Mouse (Mus musculus) right cerebral cortex, postnatal 4 days (tissue): ENCODE data around the gene Bnipl.

Source experiments
- DNase-seq: peaks from one replicate; pipeline ENCODE4 v3.0.0-alpha.2; 2022

Bnipl gene

DNA sequence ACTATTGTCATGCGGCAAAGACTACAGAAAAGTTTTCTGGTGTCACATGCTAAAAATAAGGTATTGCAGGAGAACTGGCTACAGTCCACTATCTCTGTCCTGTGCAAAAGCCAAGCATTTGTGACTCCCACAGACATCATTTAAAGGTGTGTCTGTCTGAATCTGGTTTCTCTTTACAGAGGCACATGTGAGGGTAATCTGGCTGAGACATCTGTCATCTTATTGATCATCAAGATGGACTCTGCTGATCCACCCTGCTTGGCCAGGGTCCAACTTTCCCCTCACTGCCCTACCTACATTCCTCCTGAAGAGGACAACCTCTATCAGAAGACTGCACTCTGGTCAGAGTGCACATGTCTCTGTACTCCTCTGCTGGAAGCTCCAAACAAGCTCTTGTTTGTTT, 26.2 kb upstream of the Bnipl start:
- no peak for DNase-seq

DNA sequence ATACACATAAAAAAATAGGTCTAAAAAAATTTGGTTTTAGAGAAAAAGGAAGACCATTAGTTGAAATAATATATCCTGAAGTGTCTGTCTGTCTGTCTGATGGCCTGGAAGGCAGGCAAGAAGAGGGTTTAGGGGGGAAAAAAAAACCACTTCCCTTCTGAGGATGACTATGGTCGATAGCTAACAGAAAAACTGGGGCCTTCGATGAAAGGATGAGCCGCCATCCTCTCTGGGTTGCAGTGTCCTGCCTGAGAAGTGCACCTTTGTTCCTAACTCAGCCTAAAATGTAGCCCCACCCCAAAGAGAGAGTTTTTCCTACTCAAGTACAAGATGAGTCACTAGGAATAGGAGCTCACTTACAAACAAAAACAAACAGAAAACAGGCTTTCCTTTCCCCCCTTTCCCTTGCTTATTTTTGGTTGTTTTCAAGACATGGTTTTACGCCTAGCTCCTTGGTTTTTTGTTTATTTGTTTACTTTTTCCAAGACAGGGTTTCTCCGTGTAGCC, 25.5 kb upstream of the Bnipl start:
- DNase-seq = no peak

DNA sequence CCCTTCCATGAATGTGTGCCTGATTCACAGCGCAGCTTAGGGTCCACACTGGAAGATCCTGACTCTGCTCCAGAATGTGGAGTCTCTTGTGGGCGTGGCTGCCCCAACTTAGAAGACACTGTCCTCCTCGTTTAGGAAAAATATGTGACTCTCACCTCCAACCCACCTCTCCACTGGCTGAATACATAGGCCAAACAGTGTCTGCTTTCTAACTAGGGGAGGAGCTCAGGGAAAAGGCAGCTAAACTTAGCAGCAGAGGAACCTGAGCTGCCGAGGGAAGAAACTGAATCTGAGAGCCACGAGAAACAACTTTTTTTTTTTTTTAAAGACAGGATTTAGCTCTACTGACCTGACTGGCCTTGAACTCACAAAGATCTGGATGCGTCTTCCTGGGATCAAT, 24.2 kb upstream of the Bnipl start:
- no peak for DNase-seq

DNA sequence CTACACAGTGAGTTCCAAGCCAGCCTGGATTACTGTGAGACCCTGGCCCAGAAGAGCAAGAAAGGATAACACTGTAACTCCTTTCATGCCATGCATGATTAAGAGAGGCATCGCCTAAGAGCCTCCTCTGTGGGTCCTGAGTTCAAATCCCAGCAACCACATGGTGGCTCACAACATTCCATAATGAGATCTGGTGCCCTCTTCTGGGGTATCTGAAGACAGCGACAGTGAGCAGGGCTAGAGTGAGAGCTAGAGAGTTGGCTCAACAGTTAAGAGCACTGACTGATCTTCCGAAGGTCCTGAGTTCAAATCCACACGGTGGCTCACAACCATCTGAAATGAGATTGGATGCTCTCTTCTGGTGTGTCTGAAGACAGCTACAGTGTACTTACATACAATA, 23.5 kb upstream of the Bnipl start:
- no peak for DNase-seq

DNA sequence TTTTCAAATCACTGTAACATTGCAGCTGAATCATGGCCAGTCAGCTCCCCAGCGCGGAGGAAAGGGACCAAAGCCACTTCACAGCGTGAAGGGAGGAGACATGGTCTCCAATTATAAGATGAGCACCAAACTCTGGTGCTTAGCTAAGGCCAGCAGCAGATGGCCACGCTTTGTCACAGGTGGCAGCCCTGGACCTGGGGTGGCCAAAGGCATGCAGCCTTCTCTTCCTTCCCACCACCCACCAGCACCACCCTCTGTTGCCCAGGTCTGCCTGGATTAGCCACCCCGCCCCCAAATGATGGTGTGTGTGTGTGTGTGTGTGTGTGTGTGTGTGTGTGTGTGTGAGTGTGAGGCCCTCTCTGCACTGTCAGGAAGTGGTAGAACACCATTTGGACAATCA, 22.5 kb upstream of the Bnipl start:
- DNase-seq = no peak

DNA sequence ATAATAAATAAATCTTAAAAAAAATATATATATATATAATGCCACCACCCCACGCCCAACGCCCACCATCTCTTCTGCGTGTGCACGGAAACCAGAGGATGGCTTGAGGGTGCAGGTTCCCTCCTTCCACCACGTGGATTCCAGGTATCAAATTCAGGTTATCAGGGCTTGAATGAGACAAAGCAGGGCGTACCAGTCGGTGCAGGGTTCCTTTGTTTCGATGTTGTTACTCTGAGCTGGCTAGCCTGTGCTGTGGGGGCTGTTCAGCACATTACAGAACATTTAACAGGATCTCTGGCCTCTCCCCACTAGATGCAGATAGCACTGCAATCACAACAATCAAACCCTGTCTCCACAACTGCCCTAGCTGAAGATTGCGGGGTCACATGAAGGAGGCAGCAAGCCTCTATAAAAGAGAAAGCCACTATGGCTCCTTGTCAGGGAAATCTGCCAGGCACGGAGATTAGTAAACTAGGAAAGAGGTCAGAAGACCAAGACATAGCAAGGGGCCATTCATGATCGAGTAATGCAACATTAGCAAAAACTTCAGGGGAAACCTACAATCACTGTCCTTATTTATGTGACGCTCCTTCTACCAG, 19.9 kb upstream of the Bnipl start:
- DNase-seq = no peak

DNA sequence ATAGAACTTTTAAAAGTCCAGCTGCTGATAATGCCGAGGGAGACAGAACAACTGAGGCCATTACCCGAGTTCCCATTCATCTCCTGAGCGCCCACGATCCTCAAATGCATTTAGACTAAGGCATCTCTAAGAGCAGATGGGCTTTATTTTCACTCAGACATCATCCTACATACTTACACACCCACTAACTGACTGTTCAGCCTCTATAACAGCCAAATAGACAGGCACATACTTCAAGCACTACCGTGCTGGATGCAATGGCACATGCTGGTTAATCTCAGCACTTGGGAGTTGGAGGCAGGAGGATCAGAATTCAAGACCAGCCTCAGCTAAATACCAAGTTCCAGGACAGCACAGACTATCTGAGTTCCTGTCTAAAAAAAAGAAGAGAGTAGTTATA, 18.8 kb upstream of the Bnipl start:
- no peak for DNase-seq

DNA sequence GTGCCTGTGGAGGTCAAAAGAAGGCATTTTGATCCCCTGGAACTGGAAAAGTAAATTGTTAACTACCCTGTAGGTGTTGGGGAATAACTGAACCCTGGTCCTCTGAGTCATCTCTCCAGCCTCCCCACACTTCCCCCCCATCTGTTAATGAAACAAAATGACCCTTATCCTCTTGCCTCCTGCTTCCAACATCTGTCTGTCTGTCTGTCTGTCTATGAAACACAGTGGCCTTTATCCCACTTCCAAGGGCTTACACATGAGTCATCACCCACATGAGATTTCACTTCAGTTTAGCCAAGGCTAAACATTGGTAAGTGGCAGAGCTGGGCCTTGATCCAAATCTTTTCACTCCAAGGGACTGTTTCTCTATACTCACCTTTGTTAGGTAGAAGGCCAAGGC, 16.9 kb upstream of the Bnipl start:
- DNase-seq = no peak

DNA sequence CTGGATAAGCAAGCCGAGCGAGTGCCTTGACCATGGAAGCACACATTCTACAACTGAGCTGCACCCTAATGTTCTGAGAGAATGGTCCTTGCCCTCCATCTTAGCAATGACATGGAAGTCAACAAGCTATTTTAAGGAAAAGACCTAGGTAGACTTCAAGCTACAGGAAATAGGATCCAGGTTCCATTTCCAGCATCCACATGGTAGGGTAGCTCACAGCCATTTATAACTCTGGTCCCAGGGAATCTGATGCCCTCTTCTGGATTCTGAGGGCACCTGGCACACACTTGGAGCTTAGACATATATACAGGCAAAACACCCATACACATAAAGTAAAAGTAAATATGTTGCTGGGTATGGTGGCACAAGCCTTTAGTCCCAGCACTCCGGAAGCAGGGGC, 15.1 kb upstream of the Bnipl start:
- DNase-seq = no peak

DNA sequence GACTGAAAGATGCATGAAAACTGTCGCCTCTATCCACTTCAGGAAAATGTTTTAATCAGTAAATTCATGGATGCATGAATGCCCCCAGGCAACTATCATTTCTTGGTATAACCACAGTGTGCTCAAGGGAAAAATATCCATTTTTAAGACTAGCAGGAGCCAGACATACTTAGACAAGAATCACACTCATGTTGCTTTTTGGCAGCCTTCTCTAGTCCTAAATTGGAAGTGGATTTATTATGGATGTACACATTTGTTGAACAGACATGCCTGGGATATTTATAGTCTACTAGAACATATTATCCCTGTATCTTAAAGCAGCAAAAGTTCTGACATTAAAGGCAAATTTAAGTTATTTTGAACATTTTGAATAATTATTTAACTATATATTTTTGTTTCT, 13.7 kb upstream of the Bnipl start:
- no peak for DNase-seq

DNA sequence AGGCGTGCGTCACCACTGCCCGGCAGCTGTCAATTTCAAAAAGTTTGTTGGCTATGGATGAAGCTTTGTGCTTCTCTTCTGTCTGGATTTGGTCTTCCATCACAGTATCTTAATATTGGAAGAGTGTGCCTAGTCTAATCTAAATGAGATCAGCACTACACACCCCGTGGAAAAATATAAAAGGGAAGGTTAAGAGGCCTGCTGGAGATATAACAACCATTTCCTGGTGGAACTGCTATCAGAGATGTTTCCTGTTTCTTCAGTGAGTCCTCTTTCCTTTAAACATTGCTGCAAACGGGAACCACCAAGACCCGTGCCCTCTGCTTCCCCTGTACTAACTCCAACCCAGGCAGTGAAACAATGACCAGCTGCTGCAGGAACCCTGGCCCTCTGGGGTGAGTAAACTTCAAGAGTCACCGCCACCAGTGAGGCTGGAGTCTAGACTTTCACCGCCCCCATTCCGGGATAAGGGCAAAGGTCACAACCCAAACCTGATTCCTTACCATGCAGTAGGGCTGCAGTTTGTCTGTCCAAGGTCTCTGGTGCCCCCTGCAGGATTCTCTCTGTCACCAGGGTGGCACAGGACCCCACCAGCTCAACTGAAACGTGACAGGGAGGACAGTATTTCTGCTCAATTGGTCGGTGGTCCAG, 12.2 kb upstream of the Bnipl start:
- peak; percentile 69 for DNase-seq

DNA sequence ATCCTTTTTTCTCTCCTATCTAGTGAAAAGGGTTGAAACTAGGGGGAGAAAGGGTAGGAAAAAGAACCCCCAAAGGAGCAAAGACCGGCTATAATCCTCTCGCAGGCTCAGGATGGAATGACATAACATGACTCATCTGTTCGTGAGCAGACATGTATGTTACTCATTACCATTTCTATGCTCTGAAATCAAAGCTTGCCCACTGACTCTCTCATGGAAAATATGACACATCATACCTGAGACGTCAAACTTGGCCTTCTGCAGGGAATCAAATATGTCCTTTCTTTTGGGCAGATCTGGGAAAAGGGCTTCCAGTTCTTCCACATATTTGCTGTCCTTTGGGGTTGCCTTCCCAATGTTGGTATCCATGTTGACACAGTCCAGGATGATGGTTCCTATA, 11.0 kb upstream of the Bnipl start:
- DNase-seq = no peak

DNA sequence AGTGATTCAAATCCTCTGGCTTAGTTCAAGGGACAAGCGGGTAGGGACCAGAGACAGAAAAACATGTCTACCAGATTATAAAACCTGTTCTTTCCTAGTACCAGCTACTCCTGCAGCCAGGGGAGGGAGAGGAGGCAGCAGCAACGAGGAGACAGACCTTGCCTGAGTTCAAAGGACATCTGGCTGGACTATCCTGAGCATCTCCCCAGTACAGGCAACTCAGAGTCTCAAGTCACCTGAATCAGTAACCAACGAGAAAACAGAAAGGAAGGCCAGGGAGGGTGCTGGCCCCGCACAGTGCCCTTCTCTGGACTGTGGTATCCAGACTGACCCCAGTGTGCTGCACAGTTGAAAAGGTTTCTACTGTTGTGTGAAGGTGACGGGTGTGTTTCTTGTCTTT, 5.9 kb upstream of the Bnipl start:
- DNase-seq = no peak

DNA sequence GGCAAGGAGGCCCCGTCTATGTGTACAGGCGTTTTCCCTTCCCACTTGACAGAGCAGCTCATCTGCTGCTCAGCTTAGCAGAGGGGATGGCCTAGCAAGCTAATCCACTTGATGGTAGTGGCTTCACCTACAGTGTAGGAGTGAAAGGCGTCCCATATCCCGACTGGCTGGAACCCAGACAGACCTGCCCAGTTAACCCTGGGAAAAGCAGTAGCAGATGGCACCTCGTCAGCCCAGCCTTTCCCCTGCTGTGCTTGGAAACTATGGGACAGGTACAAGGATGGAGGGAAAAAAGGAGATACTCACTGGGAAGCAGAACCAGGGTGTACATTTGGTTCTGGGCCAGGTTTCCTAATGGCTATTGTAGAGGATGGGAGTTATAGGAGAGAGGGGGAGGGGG, 632 bp downstream of the Bnipl start:
- no peak for DNase-seq

DNA sequence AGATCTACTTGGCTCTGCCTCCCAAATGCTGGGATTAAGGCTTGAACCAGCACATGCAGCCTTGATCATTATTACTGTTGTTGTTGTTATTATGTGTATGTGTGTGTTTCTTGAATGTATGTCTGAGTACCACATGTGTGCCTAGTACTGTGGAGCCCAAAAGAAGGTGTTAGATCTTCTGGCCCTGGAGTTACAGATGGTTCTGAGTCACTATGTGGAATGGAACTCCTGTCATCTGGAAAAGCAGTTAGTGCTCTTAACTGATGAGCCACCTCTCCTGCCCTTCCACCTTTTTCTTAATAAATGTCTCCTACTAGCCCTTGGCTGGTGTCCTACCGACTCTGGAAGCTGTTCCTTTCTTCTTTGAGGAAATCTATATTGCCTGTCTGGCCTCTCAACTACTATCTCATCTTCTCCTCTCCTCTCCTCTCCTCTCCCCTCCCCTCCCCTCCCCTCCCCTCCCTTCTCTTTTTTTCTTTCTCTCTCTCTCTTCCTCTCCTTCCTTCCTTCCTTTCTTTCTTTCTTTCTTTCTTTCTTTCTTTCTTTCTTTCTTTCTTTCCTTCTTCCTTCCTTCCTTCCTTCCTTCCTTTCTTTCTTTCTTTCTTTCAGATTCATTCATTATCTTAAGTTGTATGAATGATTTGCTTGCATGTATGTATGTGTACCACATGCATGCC, 3.2 kb downstream of the Bnipl start:
- no peak for DNase-seq

DNA sequence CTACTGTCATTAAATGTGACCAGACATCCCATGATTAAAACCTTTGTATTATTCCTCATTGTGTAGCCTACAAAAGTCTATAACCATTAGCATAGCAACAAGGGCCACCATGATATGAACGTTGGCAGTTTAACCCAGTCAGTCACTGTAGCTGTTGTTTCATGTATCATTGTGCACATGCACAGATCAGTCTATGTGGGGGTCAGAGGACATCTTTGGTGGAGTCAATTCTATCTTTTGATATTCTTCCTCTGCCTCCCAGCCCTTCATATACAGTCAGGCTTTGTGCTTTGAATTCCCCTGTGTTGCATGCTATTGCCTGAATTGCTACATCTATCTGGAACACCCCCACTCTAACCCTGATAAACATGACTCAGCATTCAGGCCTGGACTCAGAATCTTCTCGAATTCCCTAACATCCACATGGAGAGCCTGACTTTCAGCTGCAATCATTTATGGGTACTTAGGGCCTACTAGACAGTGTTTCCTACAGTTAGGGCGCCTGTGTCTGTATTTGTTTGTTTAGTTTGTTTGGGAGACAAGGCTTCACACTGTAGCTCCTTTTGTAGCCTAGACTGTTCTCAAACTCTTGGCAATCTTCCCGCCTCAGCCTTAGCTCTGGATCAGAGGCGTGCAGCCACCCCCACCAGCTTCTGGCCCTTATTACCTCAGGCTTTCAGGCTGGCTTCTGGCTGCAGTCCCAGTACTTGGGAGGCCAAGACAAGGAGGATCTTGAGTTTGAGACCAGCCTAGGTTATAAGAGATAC, 4.3 kb downstream of the Bnipl start:
- DNase-seq = peak; percentile 55

DNA sequence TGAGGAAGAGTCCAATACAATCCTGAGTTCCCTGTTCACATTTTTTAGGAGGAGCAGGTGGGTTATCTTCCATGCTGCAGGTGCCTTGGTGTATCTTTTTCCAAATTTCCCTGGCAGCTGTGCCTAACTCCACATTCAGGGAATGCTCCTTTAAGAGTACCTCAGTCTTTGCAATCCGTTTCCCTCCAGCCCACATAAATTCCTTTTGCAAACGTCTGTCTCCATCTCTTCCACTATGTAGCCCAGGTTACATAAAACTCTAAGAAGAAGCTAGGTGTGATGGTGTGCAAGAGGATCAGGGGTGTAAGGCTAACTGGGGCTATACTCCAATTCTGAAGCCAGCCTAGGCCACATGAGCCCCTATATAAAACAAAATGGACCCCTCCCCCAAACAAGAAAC, 7.9 kb downstream of the Bnipl start:
- DNase-seq = no peak

DNA sequence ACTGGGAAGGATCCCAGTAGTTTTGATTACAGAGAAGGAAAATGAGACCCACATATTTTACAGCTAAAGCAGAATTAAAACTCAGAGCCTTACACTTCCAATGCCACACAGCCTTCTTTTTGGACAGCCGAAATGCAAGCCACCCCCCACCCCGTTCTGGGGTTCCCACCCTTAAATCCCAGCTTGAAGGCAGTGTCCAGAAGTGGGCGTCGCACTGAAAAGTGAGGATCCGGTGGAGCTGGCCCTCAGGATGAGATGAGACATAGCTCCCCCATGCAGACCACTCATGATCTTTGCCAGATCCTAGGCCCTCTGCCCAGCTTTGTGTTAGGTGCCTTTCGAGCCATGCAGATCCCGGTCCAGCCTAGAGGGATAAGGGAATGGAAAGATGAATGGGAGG, 9.5 kb downstream of the Bnipl start, which contains the start of gene Gm128:
Gm128 (minus strand) TSS at position 101 of the 400 bp plus-strand sequence.
- DNase-seq = no peak

DNA sequence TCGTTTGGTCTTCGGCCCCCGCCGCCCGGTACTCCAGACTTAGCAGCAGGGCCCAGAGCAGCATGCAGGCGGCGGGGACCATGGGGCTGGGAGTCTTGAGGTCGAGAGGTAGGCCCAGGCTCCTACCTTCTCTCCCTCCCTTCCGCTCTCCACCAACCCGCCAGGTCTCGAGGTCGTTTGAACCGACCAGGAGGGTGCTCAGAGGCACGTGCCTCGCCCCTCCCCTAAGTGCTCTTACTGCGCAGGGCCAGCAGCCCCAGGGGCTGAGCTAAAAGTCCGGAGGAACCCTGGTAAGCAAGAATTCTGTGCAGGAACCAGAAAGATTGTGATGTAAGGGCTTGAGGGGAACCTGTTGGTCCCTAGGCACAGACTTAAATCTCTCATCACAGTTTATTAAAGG, 10.1 kb downstream of the Bnipl start:
- DNase-seq = no peak

DNA sequence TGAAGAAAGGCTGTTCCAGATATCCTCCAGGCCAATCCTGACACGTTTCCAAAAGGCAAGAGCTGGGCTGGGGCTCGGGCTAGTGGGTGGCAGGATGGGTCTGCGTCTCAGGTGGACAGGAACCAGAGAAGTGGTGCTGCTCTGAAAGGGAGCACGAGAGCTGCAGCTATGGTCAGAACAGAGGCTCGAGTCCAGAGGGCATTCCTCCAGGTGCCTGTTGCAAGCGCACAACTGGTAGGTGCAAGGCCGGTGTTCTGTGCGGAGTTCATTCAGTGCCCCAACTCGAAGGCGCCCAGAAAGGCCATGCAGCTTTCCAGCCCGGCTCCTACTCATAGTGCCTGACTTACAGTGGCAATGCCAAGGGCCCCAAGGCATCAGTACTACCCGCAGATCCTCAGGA, 11.0 kb downstream of the Bnipl start:
- no peak for DNase-seq

DNA sequence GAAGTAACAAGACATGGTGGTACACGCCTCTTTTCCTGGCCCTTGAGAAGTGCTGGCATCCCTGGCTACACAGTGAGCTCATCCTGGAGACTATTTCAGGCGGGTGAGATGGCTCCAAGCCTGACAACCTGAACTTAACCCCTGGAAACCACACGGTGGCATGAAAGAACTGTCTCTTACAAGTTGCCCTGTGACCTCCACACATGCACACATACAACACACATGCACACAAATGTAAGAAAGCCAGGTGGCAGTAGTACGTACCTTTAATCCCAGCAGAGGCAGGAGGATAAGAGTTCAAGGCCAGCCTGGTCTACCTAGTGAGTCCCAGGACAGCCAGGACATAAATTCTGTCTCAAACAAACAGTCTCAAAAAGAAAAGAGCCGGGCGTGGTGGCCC, 12.0 kb downstream of the Bnipl start:
- DNase-seq = no peak

DNA sequence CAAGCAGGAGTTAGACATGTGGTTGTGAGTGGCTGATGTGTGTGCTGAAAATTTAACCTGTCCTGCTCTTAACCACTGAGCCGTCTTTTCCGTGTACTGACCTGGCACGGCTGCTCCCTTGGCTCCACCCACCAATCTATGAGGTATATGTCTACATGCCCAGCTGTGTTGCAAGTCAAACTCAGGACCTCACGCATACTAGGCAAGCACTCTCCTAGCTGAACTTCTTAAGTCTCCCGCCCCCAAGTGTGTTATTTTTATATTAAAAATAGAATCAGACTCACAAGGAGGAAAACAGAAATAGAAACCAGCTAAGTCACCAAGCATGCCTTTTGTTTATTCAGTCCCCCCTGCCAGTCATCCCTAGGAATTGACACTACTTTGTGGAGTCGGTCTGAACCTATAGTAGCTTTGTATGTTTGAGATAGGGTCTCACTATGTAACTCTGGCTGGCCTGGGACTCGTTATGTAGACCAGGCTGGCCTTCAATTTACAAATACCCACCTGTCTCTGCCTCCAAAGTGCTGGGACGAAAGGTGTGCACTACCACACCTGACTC, 13.4 kb downstream of the Bnipl start:
- no peak for DNase-seq
